Mouse (Mus musculus) gastrocnemius, adult 2 months (tissue): Measurements from ENCODE around the gene Olfr960. TPM values are rescaled to one million over a fixed set of nuclear protein-coding genes. Genes with fewer than 3 reads are reported as not detected.

Experiments used
- DNase-seq: peaks from one replicate; pipeline ENCODE4 v3.0.0; 2022
- H3K27ac ChIP-seq: fragments of 200-600 bp; 2 replicates; pipeline ENCODE4 v1.8.1; 2022; ENCODE audit warnings: mild to moderate bottlenecking
- H3K4me3 ChIP-seq: fragments of 200-600 bp; 2 replicates; pipeline ENCODE4 v1.8.1; 2022; ENCODE audit warnings: mild to moderate bottlenecking, moderate library complexity
- CTCF ChIP-seq: fragments of 200-600 bp; IDR thresholded peaks from 2 replicates; pipeline ENCODE4 v1.8.1; 2022; ENCODE audit warnings: antibody characterized with exemption, mild to moderate bottlenecking, moderate library complexity
- intact Hi-C: fragments of 180-260 bp; cut with DNase I; formaldehyde crosslinking; loops from one replicate; pipeline ENCODE4 v1.15.1; 2025
- long read RNA-seq, 2 experiments: library from polyadenylated mRNA; stranded (forward); transcript quantifications; one replicate each; pipeline ENCODE4 v2.0.0; 2021
- total RNA-seq, 2 experiments: library from RNA; stranded (reverse); gene quantifications; 2 replicates each; pipeline ENCODE4 v1.2.3; 2021

The Olfr960 gene
- not detected for total RNA-seq
- long read RNA-seq, experiment 1: 0 reads
- long read RNA-seq, experiment 2: 0 reads

DNA sequence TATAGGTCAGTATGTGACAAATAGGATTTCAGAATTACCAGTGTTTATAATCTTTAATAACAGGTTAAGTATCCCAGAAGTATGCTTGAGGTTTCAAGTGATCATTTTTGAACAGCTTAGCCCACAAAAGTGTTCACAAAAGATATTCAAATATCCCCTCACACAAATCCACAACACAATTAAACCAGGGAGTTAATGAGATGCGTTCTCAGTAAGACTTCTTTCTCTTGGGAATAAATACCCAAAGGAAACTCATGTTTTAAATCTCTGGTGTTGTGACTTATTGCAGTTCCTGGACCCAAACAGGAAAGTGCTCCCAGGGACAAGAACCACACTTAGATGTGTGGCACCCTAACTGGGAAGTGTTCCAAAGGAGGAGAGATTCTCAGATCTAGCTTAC lies at the start of gene Olfr960:
Gene Olfr960, plus strand, starts transcription at position 301 of the 400 bp plus-strand sequence.
- TF ChIP-seq CTCF: no peak
- no peak within 1 kb of the TSS for H3K27ac ChIP-seq
- no peak for DNase-seq
- intact Hi-C loops: no loop called here
- H3K4me3 ChIP-seq: no peak within 1 kb of the TSS

DNA sequence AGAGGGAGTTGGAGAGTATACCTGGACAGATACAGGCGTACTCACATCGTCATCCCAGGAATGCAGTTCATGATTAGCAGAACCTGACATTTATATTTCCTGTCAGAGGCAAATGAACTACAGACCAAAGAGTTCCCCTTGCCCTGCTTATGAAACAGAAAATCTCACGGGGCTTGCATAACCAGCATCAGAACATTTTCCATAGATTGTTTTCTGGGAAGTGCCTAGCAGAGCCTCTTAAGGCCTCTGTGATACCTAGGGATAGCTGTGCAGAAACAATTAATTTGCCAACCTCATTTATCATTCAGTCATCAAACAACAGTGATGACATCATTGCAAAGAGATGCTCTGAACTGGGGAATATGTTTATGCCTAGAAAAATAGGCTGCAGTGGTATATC lies 45.7 kb upstream of the Olfr960 start, which contains the start of gene Olfr959:
Gene Olfr959, minus strand, starts transcription at position 101 of the 400 bp plus-strand sequence.
- no peak for TF ChIP-seq CTCF
- Histone ChIP-seq H3K4me3 (no peak within 1 kb of the TSS), H3K27ac (no peak within 1 kb of the TSS)
- DNase-seq: no peak
- intact Hi-C loops: no loop called here

DNA sequence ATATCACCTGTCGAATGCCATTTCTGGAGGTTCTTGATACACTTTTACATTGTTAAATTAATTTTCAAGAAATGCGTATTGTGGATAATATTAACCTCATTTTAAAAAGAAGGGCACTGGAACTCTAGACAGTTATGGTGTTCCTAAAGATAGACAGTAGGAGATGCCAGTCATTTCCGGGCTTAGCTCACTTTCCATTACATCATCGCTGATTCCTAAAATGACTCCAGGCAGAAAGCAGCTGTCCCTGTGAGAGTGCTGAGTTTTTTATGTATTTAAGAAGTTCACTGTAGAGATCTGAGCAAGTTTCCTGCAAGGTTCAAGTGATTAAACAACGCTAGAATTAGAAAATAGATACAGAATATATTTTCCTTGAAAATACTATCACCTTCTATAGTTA lies 44.1 kb upstream of the Olfr960 start:
- TF ChIP-seq CTCF: no peak
- H3K27ac ChIP-seq: no peak overlapping the region
- intact Hi-C loops: no loop called here
- H3K4me3 ChIP-seq: no peak overlapping the region
- DNase-seq: no peak

DNA sequence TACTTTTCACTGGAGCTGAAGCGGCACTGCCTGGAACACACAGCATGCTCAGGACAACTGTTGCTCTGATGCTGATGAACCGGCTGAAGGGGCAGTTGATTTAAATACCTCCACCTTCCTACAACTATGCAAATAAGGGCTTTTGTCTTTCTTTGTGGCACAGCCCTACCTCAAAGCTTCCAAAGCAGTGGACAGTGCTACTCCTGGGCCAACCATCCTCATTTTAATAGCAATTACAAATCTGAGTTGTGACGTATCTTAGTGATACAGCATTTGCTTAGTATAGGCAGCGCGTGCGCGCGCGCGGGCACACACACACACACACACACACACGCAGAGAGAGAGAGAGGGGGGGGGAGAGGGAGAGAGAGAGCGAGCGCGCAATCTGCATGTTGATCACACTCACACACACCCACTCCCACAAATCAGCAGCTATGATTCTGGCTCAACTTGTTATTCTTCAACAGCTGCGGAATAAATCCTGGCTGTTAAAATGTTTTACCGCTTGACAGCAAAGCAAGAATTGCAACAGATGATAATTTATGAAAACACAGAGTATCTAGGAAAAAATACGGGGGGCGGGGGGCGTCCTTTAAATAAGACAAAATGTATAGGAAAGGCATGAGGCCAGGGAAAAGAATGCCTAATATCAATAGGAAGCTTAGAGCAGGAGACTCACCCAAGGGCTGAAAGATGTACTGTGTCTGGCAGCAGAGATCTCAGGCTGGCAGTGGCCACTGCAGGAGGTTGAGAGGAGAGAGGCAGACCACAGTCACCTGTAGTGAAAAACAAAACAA lies 18.4 kb upstream of the Olfr960 start:
- intact Hi-C loops: no loop called here

DNA sequence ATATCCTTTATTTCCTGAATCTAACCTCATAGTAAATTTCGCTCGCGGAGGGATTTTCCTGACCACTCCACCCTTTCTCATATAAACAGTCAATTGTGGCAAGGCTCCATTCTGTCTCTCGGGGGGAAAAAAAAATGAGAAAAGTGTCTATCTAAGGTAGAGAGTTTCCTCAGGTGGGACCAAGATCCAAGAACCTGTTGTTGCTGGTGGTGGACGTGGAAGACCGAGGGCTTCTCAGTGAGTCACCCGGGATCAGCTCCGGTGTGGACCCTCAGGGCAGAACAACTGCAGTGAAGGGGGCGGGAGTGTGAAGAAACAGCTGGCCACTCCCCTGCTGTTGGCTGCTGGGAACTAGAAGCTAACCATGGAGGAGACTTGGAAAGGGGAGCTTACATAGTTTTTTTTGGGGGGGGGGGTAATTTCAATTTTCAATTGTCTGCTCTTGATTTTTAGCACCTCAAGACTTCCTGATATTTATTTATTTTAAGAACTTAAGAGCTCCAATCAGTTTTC lies 17.8 kb upstream of the Olfr960 start:
- intact Hi-C loops: no loop called here
- DNase-seq: peak; percentile 23
- TF ChIP-seq CTCF: no peak
- Histone ChIP-seq H3K27ac (no peak overlapping the region), H3K4me3 (peak overlapping the region; percentile 65)

More for the DNA sequence above, 18.4 kb upstream of the Olfr960 start:
- Histone ChIP-seq H3K4me3 (peak overlapping the region; percentile 65), H3K27ac (no peak overlapping the region)
- DNase-seq: peak; percentile 13
- TF ChIP-seq CTCF: no peak

DNA sequence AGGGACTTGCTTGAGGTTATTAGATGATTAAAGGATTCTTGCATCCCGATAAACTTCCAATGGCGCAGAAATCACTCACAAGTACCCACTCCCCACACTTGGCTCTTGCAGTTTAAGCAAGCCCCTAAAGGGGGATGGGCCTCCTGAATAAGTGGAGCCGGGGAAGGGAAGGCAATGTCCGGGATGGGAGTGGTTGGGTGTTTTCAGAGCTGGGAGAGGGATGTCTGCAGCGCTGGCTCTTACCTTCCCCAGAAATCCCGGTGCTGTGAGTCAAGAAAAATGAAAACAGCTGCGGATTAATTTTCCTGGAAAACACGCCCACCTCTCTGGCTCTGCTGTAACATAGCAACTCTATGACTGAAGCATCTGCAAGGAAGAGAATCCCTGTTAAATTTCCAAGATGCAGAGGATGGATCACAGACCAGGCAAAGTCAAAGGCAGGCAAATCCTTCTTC lies 17.1 kb upstream of the Olfr960 start, which contains the start of gene AW551984:
Gene AW551984, minus strand, starts transcription at position 405 of the 455 bp plus-strand sequence.
- TF ChIP-seq CTCF: no peak
- H3K4me3 ChIP-seq: peak within 1 kb of the TSS; percentile 65
- intact Hi-C loops: no loop called here
- peak; percentile 19 for DNase-seq
- H3K27ac ChIP-seq: no peak within 1 kb of the TSS

DNA sequence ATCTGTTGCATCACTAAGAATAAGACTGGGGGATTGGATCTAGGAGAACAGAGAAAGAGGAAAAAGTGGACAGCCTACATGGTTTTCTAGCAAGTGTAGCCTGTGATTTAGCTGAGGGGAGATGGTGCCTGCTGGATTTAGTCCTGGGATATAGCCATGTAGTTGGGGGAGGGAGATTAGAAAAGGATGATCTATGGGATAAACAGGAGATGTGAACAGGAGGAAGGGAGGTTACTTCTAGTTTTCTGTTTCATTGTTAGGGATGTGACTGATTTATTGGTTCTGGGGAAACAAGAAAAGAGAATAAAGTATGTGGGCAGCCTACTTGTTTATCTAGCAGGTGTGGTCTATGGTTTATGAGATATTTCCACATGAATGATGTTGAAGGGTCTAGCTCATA lies 12.7 kb upstream of the Olfr960 start:
- DNase-seq: no peak
- intact Hi-C loops: no loop called here

DNA sequence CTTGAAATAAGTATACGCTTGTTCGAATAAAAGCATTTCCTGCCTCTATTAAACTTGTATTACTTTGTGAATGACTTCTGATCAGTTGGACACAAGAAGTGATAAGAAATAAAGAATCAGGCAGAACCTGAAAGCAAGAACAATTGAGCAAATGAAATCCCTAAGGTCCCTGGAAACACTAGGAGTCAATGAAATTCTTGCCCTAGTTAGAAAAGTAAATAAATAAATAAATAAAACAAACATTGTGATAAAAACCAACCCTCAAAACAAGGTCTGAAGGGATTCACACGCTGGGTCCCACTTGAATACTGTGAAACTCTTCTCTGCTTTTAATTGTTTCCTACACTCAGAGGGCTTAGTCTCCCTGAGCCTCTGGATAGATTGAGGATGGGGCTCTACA lies 10.8 kb upstream of the Olfr960 start, which contains the start of gene Olfr148:
Gene Olfr148, plus strand, starts transcription at position 301 of the 400 bp plus-strand sequence.
- intact Hi-C loops: loop anchor here (1.0 kb wide), 1 partner anchor 101 kb away; no protein-coding TSS in a partner anchor
- no peak for TF ChIP-seq CTCF

More for the DNA sequence above, 12.7 kb upstream of the Olfr960 start:
- Histone ChIP-seq H3K4me3 (no peak overlapping the region), H3K27ac (no peak overlapping the region)
- TF ChIP-seq CTCF: no peak

DNA sequence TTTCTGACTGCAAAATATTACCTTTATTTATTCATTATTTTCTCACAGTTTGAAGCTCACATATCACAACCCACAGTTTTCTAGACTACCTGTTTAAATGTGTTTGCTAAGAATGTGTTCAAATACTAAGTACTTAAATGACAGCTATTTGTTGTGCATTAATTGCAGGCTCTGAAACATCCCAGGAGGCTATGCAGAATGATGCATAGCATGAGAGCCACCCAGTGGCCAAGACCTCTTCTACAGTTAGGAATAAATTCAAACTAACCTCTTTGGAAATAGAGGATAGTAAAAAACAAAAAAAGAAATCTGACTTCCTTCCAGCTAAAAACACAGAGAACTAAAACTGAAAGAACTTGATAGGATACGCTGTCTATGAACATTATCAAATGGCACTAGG lies 9.2 kb upstream of the Olfr960 start:
- intact Hi-C loops: no loop called here
- H3K4me3 ChIP-seq: no peak overlapping the region
- DNase-seq: no peak
- no peak overlapping the region for H3K27ac ChIP-seq
- peak; percentile 69 for TF ChIP-seq CTCF

More for the DNA sequence above, 10.8 kb upstream of the Olfr960 start, which contains the start of gene Olfr148:
- no peak for DNase-seq
- Histone ChIP-seq H3K27ac (no peak within 1 kb of the TSS), H3K4me3 (no peak within 1 kb of the TSS)

DNA sequence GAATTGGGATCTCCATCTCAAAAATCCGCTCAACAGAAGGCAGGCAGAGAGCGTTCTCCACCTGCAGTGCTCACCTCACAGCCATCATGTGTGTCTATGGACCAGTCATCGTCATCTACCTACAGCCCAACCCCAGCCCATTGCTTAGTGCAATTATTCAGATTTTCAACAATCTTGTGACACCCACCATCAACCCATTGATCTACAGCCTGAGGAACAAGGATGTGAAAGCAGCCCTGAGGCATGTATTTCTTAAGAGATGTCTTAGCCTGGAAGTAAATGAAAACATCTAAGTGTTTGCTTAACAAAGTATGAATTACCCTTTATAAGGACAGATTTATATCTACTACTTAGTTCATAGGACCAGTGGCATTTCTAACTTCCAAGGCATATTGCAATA lies 2.6 kb downstream of the Olfr960 start:
- intact Hi-C loops: no loop called here

DNA sequence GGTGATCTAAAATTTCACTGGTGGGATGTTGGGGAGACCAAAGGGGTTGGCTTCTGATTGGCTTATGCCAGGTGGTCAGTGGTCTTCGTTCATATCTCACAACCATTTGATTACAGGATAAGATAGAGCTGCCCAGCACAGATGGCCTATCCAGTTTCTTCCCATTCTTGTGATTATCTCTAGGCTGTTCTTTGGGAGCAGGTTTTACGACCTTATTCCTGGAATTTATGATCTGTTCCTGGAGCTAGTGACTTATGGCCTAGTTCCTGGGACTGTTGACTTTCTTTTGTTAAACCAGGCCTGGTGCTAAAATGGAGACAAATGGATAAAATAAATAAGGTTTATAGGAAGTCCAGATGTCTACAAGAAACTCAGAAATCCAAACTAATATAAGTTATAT lies 3.5 kb downstream of the Olfr960 start:
- DNase-seq: no peak
- Histone ChIP-seq H3K4me3 (no peak overlapping the region), H3K27ac (no peak overlapping the region)
- TF ChIP-seq CTCF: no peak
- intact Hi-C loops: no loop called here

More for the DNA sequence above, 2.6 kb downstream of the Olfr960 start:
- no peak overlapping the region for H3K27ac ChIP-seq
- H3K4me3 ChIP-seq: no peak overlapping the region
- TF ChIP-seq CTCF: no peak
- DNase-seq: no peak

DNA sequence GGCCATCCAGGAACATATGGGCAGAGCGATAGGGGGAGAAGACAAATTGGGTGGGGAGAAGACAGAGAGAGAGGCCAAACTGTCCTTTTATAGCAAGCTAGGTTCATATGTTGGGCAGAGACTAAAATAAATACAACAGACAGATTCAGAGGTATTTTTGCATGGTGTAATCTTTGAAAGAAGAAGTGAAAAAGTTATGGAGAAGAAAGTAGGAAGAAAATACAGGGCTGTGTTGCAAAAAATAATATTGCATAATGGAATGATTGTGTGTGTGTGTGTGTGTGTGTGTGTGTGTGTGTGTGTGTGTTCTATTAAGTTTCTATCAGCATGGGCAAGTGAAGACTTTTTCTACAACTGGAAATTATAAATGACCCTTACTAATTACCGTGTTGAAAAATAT lies 7.9 kb downstream of the Olfr960 start:
- intact Hi-C loops: no loop called here
- Histone ChIP-seq H3K27ac (no peak overlapping the region), H3K4me3 (no peak overlapping the region)

DNA sequence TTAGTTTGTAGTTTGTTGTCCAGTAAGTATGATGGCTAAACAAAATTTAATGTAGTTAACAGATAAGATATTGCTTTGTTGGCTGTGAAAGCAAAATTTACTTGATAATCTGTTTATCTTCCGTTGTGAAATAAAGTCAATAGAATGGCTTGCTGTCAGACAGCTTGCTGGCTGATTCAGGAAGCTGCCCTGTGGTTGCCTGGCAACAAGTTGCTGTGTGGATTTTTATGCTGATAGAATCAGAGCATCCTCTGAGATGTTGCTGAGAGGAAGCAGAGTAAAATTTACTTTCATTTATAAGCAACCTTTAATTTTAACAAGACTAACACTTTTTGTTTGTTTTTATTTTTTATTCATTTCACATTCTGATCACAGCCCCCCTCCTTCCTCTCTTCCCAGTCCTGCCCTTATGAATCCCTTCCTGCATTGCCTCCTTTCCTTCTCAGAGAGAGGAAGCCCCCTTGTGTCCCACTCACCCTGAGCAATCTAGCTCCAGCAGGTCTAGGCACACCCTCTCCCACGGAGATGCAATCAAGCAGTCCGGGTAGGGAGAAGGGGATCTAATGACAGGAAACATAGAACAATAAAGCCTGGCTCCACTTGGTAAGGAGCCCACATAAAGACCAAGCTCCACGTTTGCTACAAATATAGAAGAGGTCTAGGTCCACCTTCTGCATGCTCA lies 12.9 kb downstream of the Olfr960 start:
- DNase-seq: no peak
- intact Hi-C loops: no loop called here
- no peak overlapping the region for H3K27ac ChIP-seq
- TF ChIP-seq CTCF: no peak
- H3K4me3 ChIP-seq: no peak overlapping the region

More for the DNA sequence above, 7.9 kb downstream of the Olfr960 start:
- DNase-seq: no peak
- TF ChIP-seq CTCF: no peak
